Mouse (Mus musculus) heart, embryonic 15.5 days (tissue): ENCODE data around the gene Dennd1a. TPM values are rescaled to one million over a fixed set of nuclear protein-coding genes. Genes with fewer than 3 reads are reported as not detected.
A peak's percentile ranks its signal among the peaks of the same experiment; 100 is the strongest.

ENCODE experiments used
- ATAC-seq: fragments of 200-750 bp; cut with Nextera tagmentation; replicated peaks from 2 replicates; pipeline ENCODE4 v1.8.0; 2017; ENCODE audit warnings: low read depth, moderate TSS enrichment; ENCODE audit not compliant: insufficient number of reproducible peaks, insufficient read depth, low FRiP score
- H3K27ac ChIP-seq: fragments of 300-500 bp; sonication (generic); 2 replicates; pipeline ENCODE4 v1.5.1; 2015; ENCODE audit warnings: mild to moderate bottlenecking, inconsistent platforms
- H3K27me3 ChIP-seq: fragments of 300-500 bp; sonication (generic); 2 replicates; pipeline ENCODE4 v1.6.1; 2015; ENCODE audit warnings: inconsistent platforms
- H3K36me3 ChIP-seq: fragments of 300-500 bp; sonication (generic); 2 replicates; pipeline ENCODE4 v1.6.1; 2015; ENCODE audit warnings: mild to moderate bottlenecking, inconsistent platforms
- H3K4me1 ChIP-seq: fragments of 300-500 bp; sonication (generic); replicated peaks from 2 replicates; pipeline ENCODE4 v1.6.1; 2015; ENCODE audit warnings: inconsistent platforms
- H3K4me2 ChIP-seq: fragments of 300-500 bp; sonication (generic); 2 replicates; pipeline ENCODE4 v1.6.1; 2015; ENCODE audit warnings: inconsistent platforms, mild to moderate bottlenecking, moderate library complexity
- H3K4me3 ChIP-seq: fragments of 300-500 bp; sonication (generic); 2 replicates; pipeline ENCODE4 v1.5.1; 2015; ENCODE audit warnings: mild to moderate bottlenecking, inconsistent platforms
- H3K9ac ChIP-seq: fragments of 300-500 bp; sonication (generic); 2 replicates; pipeline ENCODE4 v1.6.1; 2015; ENCODE audit warnings: mild to moderate bottlenecking, inconsistent platforms
- H3K9me3 ChIP-seq: fragments of 300-500 bp; sonication (generic); replicated peaks from 2 replicates; pipeline ENCODE4 v1.6.1; 2016; ENCODE audit warnings: inconsistent platforms
- WGBS: fragments of 180-500 bp; shearing (Covaris S2); methylation state at CpG from one replicate; pipeline ENCODE4 v1.1.7; 2015; ENCODE audit warnings: mixed read lengths; 5-methylcytosine and 5-hydroxymethylcytosine counted together
- polyA plus RNA-seq: library from polyadenylated mRNA; unstranded; fragments of >200 nt; fragmentation: Nextera tagmentation; extraction: Ambion mirVana; gene quantifications from 2 replicates; pipeline ENCODE4 v1.2.1, GENCODE M21; 2015

Dennd1a gene
- polyA plus RNA-seq, 1 experiment from 2014 or later, result 10.5 TPM

GRCm38 (mm10) chr2:38045286-38045685 is 241.9 kb downstream of the Dennd1a start:
- no peaks in the 10 kb centered on the region for H3K36me3 ChIP-seq
- H3K27me3 ChIP-seq, result no peaks in the 10 kb centered on the region
- no peak overlapping the region for H3K4me3 ChIP-seq
- WGBS, result 81% methylated on average over 4 of the region's 4 CpGs
- no peak overlapping the region for H3K9ac ChIP-seq
- H3K4me1 ChIP-seq, result no peaks in the 10 kb centered on the region
- H3K27ac ChIP-seq, result no peak overlapping the region
- no peaks in the 10 kb centered on the region for H3K9me3 ChIP-seq
- ATAC-seq, result no peak
- H3K4me2 ChIP-seq, result no peak overlapping the region

- Histone ChIP-seq H3K36me3 (no peaks in the 10 kb centered on the region), H3K9me3 (no peaks in the 10 kb centered on the region), H3K4me1 (no peaks in the 10 kb centered on the region), H3K27ac (no peak overlapping the region), H3K4me2 (no peak overlapping the region), H3K27me3 (no peaks in the 10 kb centered on the region), H3K4me3 (no peak overlapping the region), H3K9ac (no peak overlapping the region)
- 63% methylated on average over 3 of the region's 3 CpGs for WGBS
- no peak for ATAC-seq
Observed at GRCm38 (mm10) chr2:38040845-38041244, 246.3 kb downstream of the Dennd1a start.

- Histone ChIP-seq H3K27me3 (no peaks in the 10 kb centered on the region), H3K9me3 (no peaks in the 10 kb centered on the region), H3K4me3 (no peak overlapping the region), H3K4me2 (no peak overlapping the region), H3K36me3 (no peaks in the 10 kb centered on the region), H3K9ac (no peak overlapping the region), H3K27ac (no peak overlapping the region), H3K4me1 (no peaks in the 10 kb centered on the region)
- no peak for ATAC-seq
- WGBS, result 84% methylated on average over 1 of the region's 1 CpGs
Observed at GRCm38 (mm10) chr2:38039621-38040020, 247.6 kb downstream of the Dennd1a start.

- WGBS, result 89% methylated on average over 3 of the region's 3 CpGs
- Histone ChIP-seq H3K4me2 (no peak overlapping the region), H3K4me1 (no peaks in the 10 kb centered on the region), H3K36me3 (no peaks in the 10 kb centered on the region), H3K4me3 (no peak overlapping the region), H3K9me3 (no peaks in the 10 kb centered on the region), H3K9ac (no peak overlapping the region), H3K27me3 (no peaks in the 10 kb centered on the region), H3K27ac (no peak overlapping the region)
- ATAC-seq, result no peak
Observed at GRCm38 (mm10) chr2:38028317-38028716, 258.9 kb downstream of the Dennd1a start.

GRCm38 (mm10) chr2:38025615-38026014 is 261.6 kb downstream of the Dennd1a start:
- Histone ChIP-seq H3K9me3 (no peaks in the 10 kb centered on the region), H3K36me3 (no peaks in the 10 kb centered on the region), H3K27me3 (no peaks in the 10 kb centered on the region), H3K27ac (no peak overlapping the region), H3K4me3 (no peak overlapping the region), H3K9ac (no peak overlapping the region), H3K4me1 (no peaks in the 10 kb centered on the region), H3K4me2 (no peak overlapping the region)
- ATAC-seq, result no peak
- WGBS, result 56% methylated on average over 6 of the region's 6 CpGs

GRCm38 (mm10) chr2:38023741-38024130 is 263.5 kb downstream of the Dennd1a start:
- no peaks in the 10 kb centered on the region for H3K27me3 ChIP-seq
- H3K4me3 ChIP-seq, result no peak overlapping the region
- no peak for ATAC-seq
- H3K4me1 ChIP-seq, result peaks cover under 1% of the 10 kb centered on the region; the same call in 1 of the 2 replicates
- H3K36me3 ChIP-seq, result no peaks in the 10 kb centered on the region
- no peak overlapping the region for H3K27ac ChIP-seq
- WGBS, result 63% methylated on average over 4 of the region's 4 CpGs
- no peak overlapping the region for H3K9ac ChIP-seq
- H3K4me2 ChIP-seq, result no peak overlapping the region
- no peaks in the 10 kb centered on the region for H3K9me3 ChIP-seq

GRCm38 (mm10) chr2:38023054-38023740 is 264.0 kb downstream of the Dennd1a start:
- WGBS, result 72% methylated on average over 9 of the region's 9 CpGs
- Histone ChIP-seq H3K4me2 (no peak overlapping the region), H3K4me1 (peaks cover 4% of the 10 kb centered on the region; the same call in 1 of the 2 replicates), H3K27me3 (no peaks in the 10 kb centered on the region), H3K4me3 (no peak overlapping the region), H3K9ac (no peak overlapping the region), H3K9me3 (no peaks in the 10 kb centered on the region), H3K36me3 (no peaks in the 10 kb centered on the region), H3K27ac (no peak overlapping the region)
- ATAC-seq, result no peak

- no peak overlapping the region for H3K9ac ChIP-seq
- H3K9me3 ChIP-seq, result no peaks in the 10 kb centered on the region
- WGBS, result 88% methylated on average over 9 of the region's 9 CpGs
- peaks cover 4% of the 10 kb centered on the region; the same call in 1 of the 2 replicates for H3K4me1 ChIP-seq
- H3K36me3 ChIP-seq, result no peaks in the 10 kb centered on the region
- H3K27me3 ChIP-seq, result no peaks in the 10 kb centered on the region
- no peak overlapping the region for H3K4me2 ChIP-seq
- no peak overlapping the region for H3K27ac ChIP-seq
- no peak for ATAC-seq
- H3K4me3 ChIP-seq, result no peak overlapping the region
Observed at GRCm38 (mm10) chr2:38021166-38021565, 266.0 kb downstream of the Dennd1a start.

- H3K27me3 ChIP-seq, result no peaks in the 10 kb centered on the region
- H3K4me1 ChIP-seq, result peaks cover 20% of the 10 kb centered on the region
- no peak overlapping the region for H3K4me2 ChIP-seq
- 45% methylated on average over 1 of the region's 1 CpGs for WGBS
- H3K27ac ChIP-seq, result no peak overlapping the region
- H3K9ac ChIP-seq, result no peak overlapping the region
- ATAC-seq, result 0 out of 2 replicates have a peak, but pooled peaks have one; percentile 35
- H3K4me3 ChIP-seq, result no peak overlapping the region
- H3K9me3 ChIP-seq, result no peaks in the 10 kb centered on the region
- no peaks in the 10 kb centered on the region for H3K36me3 ChIP-seq
Observed at GRCm38 (mm10) chr2:38014702-38015101, 272.5 kb downstream of the Dennd1a start.

GRCm38 (mm10) chr2:38013839-38014365 is 273.3 kb downstream of the Dennd1a start:
- Histone ChIP-seq H3K27me3 (no peaks in the 10 kb centered on the region), H3K9me3 (no peaks in the 10 kb centered on the region), H3K4me3 (peak overlapping the region; percentile 15; the same call in 1 of the 2 replicates), H3K4me2 (peak overlapping the region; percentile 35), H3K9ac (no peak overlapping the region), H3K4me1 (peaks cover 20% of the 10 kb centered on the region), H3K27ac (peak overlapping the region; percentile 67), H3K36me3 (no peaks in the 10 kb centered on the region)
- WGBS, result 20% methylated on average over 5 of the region's 5 CpGs
- peak; percentile 76; the same call in 1 of the 2 replicates for ATAC-seq

GRCm38 (mm10) chr2:38007238-38007637 is 280.0 kb downstream of the Dennd1a start:
- Histone ChIP-seq H3K27ac (no peak overlapping the region), H3K27me3 (no peaks in the 10 kb centered on the region), H3K9ac (no peak overlapping the region), H3K9me3 (no peaks in the 10 kb centered on the region), H3K36me3 (no peaks in the 10 kb centered on the region), H3K4me2 (no peak overlapping the region), H3K4me1 (no peaks in the 10 kb centered on the region), H3K4me3 (no peak overlapping the region)
- ATAC-seq, result no peak
- WGBS, result 81% methylated on average over 1 of the region's 1 CpGs

GRCm38 (mm10) chr2:38003183-38003680 is 284.0 kb downstream of the Dennd1a start:
- H3K9ac ChIP-seq, result no peak overlapping the region
- no peak overlapping the region for H3K4me2 ChIP-seq
- H3K27ac ChIP-seq, result no peak overlapping the region
- 84% methylated on average over 9 of the region's 9 CpGs for WGBS
- no peak for ATAC-seq
- no peaks in the 10 kb centered on the region for H3K9me3 ChIP-seq
- H3K4me1 ChIP-seq, result no peaks in the 10 kb centered on the region
- H3K36me3 ChIP-seq, result no peaks in the 10 kb centered on the region
- H3K4me3 ChIP-seq, result no peak overlapping the region
- no peaks in the 10 kb centered on the region for H3K27me3 ChIP-seq
